Comparison of ENCODE assay signal across 16 mouse cellular contexts in the genomic region with DNA sequence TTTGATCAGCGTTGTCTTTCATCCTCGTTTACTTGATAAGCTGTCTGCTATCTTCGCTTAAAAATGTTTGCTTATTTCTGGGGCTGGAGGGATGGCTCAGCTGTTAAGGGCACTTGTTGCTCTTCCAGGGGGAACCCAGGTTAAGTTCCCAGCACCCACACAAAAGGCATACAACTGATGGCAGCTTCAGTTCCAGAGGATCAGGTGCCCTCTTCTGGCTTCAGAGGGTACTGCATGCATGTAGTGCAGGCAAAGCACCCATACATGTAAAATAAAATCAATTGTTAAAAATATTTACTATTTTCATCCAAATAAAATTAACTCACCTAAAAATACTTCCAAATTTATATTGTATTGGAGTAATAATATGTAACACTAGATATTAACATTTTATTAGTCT. TPM values are rescaled to one million over a fixed set of nuclear protein-coding genes. Genes with fewer than 3 reads are reported as not detected.
DNase-seq lines count a peak whose midpoint lies in the region; TF ChIP-seq lines count a peak whose summit lies in the region.
"Had no signal": no experiment of that assay in that cellular context is flagged by ENCODE, and none has a peak within 500 bp of the region (broad histone marks: within the 10 kb centered on the region; RNA-seq: fewer than 3 reads in every experiment).

No protein-coding gene starts in this region.

- no peak overlapping the region for H3K27ac ChIP-seq in layer of hippocampus, adult 2 months
- no peak overlapping the region for H3K27ac ChIP-seq in MEL (ENCODE audit: control insufficient read depth, low read depth, low read length)
- no peak overlapping the region for H3K27ac ChIP-seq in small intestine, adult 2 months (ENCODE audit: insufficient read depth, low read depth, low read length)
- no peak overlapping the region for H3K27ac ChIP-seq in embryonic facial prominence, embryonic 10.5 days (replicated peaks)
- H3K27ac ChIP-seq: heart, embryonic 13.5 days; hindbrain, embryonic 13.5 days; midbrain, embryonic 10.5 days had no signal

- H3K79me2 ChIP-seq in MEL (ENCODE audit: control insufficient read depth, insufficient read depth, low read length, poor library complexity), result no peaks in the 10 kb centered on the region

- 96% methylated on average over 3 of the region's 3 CpGs for WGBS in small intestine, adult 2 months
- WGBS in embryonic facial prominence, embryonic 10.5 days, result 96% methylated on average over 3 of the region's 3 CpGs

- peak; percentile 14 for TF ChIP-seq RAD21 in MEL (IDR thresholded peaks at IDR 0.05; ENCODE audit: low read depth, low read length)

- H3K36me3 ChIP-seq in MEL (ENCODE audit: control insufficient read depth in 1 of 2, insufficient read depth in 2 of 2, low read length in 2 of 2), result no peaks in the 10 kb centered on the region
- no peaks in the 10 kb centered on the region for H3K36me3 ChIP-seq in small intestine, adult 2 months (ENCODE audit: control insufficient read depth, insufficient read depth, low read length)
- H3K36me3 ChIP-seq in embryonic facial prominence, embryonic 10.5 days (replicated peaks), result no peaks in the 10 kb centered on the region
- H3K36me3 ChIP-seq: heart, embryonic 13.5 days; hindbrain, embryonic 13.5 days; midbrain, embryonic 10.5 days had no signal

- no peaks in the 10 kb centered on the region for H3K9me3 ChIP-seq in MEL (replicated peaks; ENCODE audit: insufficient read depth, low read length)
- H3K9me3 ChIP-seq in embryonic facial prominence, embryonic 10.5 days, result peaks cover 7% of the 10 kb centered on the region; the same call in 1 of the 2 replicates
- H3K9me3 ChIP-seq: hindbrain, embryonic 13.5 days had no signal

- H3K27me3 ChIP-seq in MEL (ENCODE audit: control insufficient read depth in 1 of 2, insufficient read depth in 2 of 2, low read length in 2 of 2), result no peaks in the 10 kb centered on the region; a peak in 1 of 4 replicates
- H3K27me3 ChIP-seq in small intestine, adult 2 months (ENCODE audit: control insufficient read depth, insufficient read depth, low read length), result no peaks in the 10 kb centered on the region
- no peaks in the 10 kb centered on the region for H3K27me3 ChIP-seq in embryonic facial prominence, embryonic 10.5 days (replicated peaks; ENCODE audit: low read depth, poor library complexity, severe bottlenecking)
- H3K27me3 ChIP-seq: heart, embryonic 13.5 days; hindbrain, embryonic 13.5 days had no signal

- DNase-seq in layer of hippocampus, adult 2 months (ENCODE audit: low spot score in 2 of 2), result no peak
- no peak for DNase-seq in layer of hippocampus, adult 9-10 months (ENCODE audit: low spot score)
- DNase-seq in thymus, postnatal 14 days, result peak; percentile 14
- no peak for DNase-seq in thymus, postnatal 0 days (ENCODE audit: low spot score)
- DNase-seq in MEL (ENCODE audit: low read depth, low spot score), result peak; percentile 29
- no peak for DNase-seq in left cerebral cortex, adult 9 months (ENCODE audit: low spot score in 2 of 2)
- no peak for DNase-seq in embryonic facial prominence, embryonic 10.5 days (ENCODE audit: low spot score)
- DNase-seq: adrenal gland, postnatal 36 days; cerebellum, adult 18-20 months; kidney, postnatal 14 days; layer of hippocampus, postnatal 36 days had no signal

- no peak for TF ChIP-seq EP300 in MEL (IDR thresholded peaks at IDR 0.05; ENCODE audit: low read depth in 1 of 2, low read length in 2 of 2)

- no peak overlapping the region for H3K4me3 ChIP-seq in layer of hippocampus, adult 2 months
- H3K4me3 ChIP-seq in MEL (ENCODE audit: control insufficient read depth in 1 of 2, insufficient read depth in 1 of 2, low read depth in 2 of 2, low read length in 2 of 2), result no peak overlapping the region
- H3K4me3 ChIP-seq in small intestine, adult 2 months (ENCODE audit: low read depth, low read length), result no peak overlapping the region
- H3K4me3 ChIP-seq in embryonic facial prominence, embryonic 10.5 days, result no peak overlapping the region
- H3K4me3 ChIP-seq: heart, embryonic 13.5 days; hindbrain, embryonic 13.5 days; midbrain, embryonic 10.5 days had no signal

- peak; percentile 60 for TF ChIP-seq CTCF in layer of hippocampus, adult 2 months (conservative IDR thresholded peaks at IDR 0.05)
- TF ChIP-seq CTCF in MEL (IDR thresholded peaks at IDR 0.05 in 2 of 3, conservative IDR thresholded peaks at IDR 0.05 in 1 of 3; ENCODE audit: control insufficient read depth in 1 of 3, insufficient read depth in 1 of 3, low read depth in 2 of 3, low read length in 3 of 3, poor library complexity in 1 of 3, severe bottlenecking in 1 of 3), result peak; percentile 37 to 43 (median 41); a peak in 5 of 6 replicates
- peak; percentile 51; the same call in 1 of the 2 replicates for TF ChIP-seq CTCF in small intestine, adult 2 months (IDR thresholded peaks at IDR 0.05; ENCODE audit: extremely low read depth, insufficient read length, insufficient replicate concordance, low read depth, low read length)

- H3K4me1 ChIP-seq in MEL (ENCODE audit: control insufficient read depth in 1 of 2, insufficient read depth in 2 of 2, low read length in 2 of 2), result no peaks in the 10 kb centered on the region
- no peaks in the 10 kb centered on the region for H3K4me1 ChIP-seq in small intestine, adult 2 months (ENCODE audit: control insufficient read depth, insufficient read depth, insufficient read length, low read length)
- no peaks in the 10 kb centered on the region for H3K4me1 ChIP-seq in embryonic facial prominence, embryonic 10.5 days
- H3K4me1 ChIP-seq: hindbrain, embryonic 13.5 days; midbrain, embryonic 10.5 days had no signal

- TF ChIP-seq POLR2A in MEL (IDR thresholded peaks at IDR 0.05; ENCODE audit: control insufficient read depth in 1 of 2, insufficient read depth in 1 of 2, low read depth in 1 of 2, low read length in 2 of 2, poor library complexity in 1 of 2), result no peak
- TF ChIP-seq POLR2A in small intestine, adult 2 months (IDR thresholded peaks at IDR 0.05; ENCODE audit: low read depth, low read length), result no peak

- H3K9ac ChIP-seq in MEL (ENCODE audit: control insufficient read depth, low read depth, low read length, poor library complexity, severe bottlenecking), result no peak overlapping the region
- H3K9ac ChIP-seq: heart, embryonic 13.5 days; hindbrain, embryonic 13.5 days had no signal

TF ChIP-seq in MEL, 35 proteins besides CTCF, POLR2A, EP300 and RAD21:
- TF ChIP-seq GATA1 (IDR thresholded peaks at IDR 0.05; ENCODE audit: low read depth, low read length) (no peak), SMC3 (IDR thresholded peaks at IDR 0.05; ENCODE audit: low read depth, low read length) (peak; percentile 45), MYC (IDR thresholded peaks at IDR 0.05; ENCODE audit: low read depth, low read length) (no peak), TBP (IDR thresholded peaks at IDR 0.05; ENCODE audit: low read depth, low read length) (no peak)

RNA-seq across cellular contexts. Expression of a gene that starts 8.3 kb away (rescaled TPM):
- 1 to 10 TPM in 1 of 2 experiments, under 1 TPM in 1; 0.49 to 1.1 TPM for total RNA-seq in layer of hippocampus, adult 2 months (2021)
- 0.27 and 0.35 TPM in 2 replicates for polyA plus RNA-seq in thymus, postnatal 0 days (2015; fragmentation: Nextera tagmentation; extraction: Ambion mirVana)
- not detected in 2 replicates for total RNA-seq in MEL (2012; rRNA removed)
- polyA plus RNA-seq in MEL (2012; ENCODE audit: insufficient read depth in 1 of 2, insufficient read length in 2 of 2, low read depth in 1 of 2, low replicate concordance in 2 of 2, missing spikeins in 1 of 2), result not detected
- 0.05 and 0.06 TPM in 2 replicates for polyA plus RNA-seq in small intestine, adult 2 months (2012; rRNA removed)
- 0.18 and 0.26 TPM in 2 replicates for polyA plus RNA-seq in embryonic facial prominence, embryonic 10.5 days (2016; fragmentation: Nextera tagmentation; extraction: Ambion mirVana)
- total RNA-seq: adrenal gland, postnatal 36 days had no signal
- polyA plus RNA-seq: hindbrain, embryonic 13.5 days; liver, embryonic 16.5 days had no signal

Comparison
In these comparisons a context has a peak if more than half of its experiments do, and no peak if none do; other contexts are left out.
1. DNase-seq: peak in thymus, postnatal 14 days (single experiment) and MEL (single experiment); none in layer of hippocampus, adult 2 months (0 of 2), layer of hippocampus, adult 9-10 months (single experiment), thymus, postnatal 0 days (single experiment), left cerebral cortex, adult 9 months (0 of 2) and embryonic facial prominence, embryonic 10.5 days (single experiment).
2. Peak in every context shown above with its lines, with median percentiles within 50 percentile points of each other: CTCF ChIP-seq.